Mouse (Mus musculus) myocyte (in vitro differentiated cells): ENCODE data around the gene Palm3. TPM values are rescaled to one million over a fixed set of nuclear protein-coding genes. Genes with fewer than 3 reads are reported as not detected.

Experiments used
- H3K27me3 ChIP-seq: one replicate; pipeline ENCODE4 v1.6.1; 2011; ENCODE audit not compliant: control insufficient read depth, insufficient read depth, insufficient read length
- H3K36me3 ChIP-seq: one replicate; pipeline ENCODE4 v1.6.1; 2011; ENCODE audit not compliant: control insufficient read depth, insufficient read depth
- H3K4me2 ChIP-seq: one replicate; pipeline ENCODE4 v1.6.1; 2011; ENCODE audit warnings: low read depth, control low read depth
- H3K4me3 ChIP-seq: one replicate; pipeline ENCODE4 v1.5.1; 2011; ENCODE audit warnings: mild to moderate bottlenecking, control low read depth, moderate library complexity
- H3K79me2 ChIP-seq: one replicate; pipeline ENCODE4 v1.6.1; 2011; ENCODE audit not compliant: control insufficient read depth, insufficient read depth
- H3ac ChIP-seq: one replicate; pipeline ENCODE4 v1.6.1; 2011; ENCODE audit not compliant: control insufficient read depth, insufficient read length
- CEBPB ChIP-seq: IDR thresholded peaks from 2 replicates; pipeline ENCODE4 v1.6.1; 2011; ENCODE audit warnings: mild to moderate bottlenecking, moderate library complexity; ENCODE audit not compliant: poor library complexity, insufficient read depth, severe bottlenecking
- E2F4 ChIP-seq: IDR thresholded peaks from one replicate; pipeline ENCODE4 v1.6.1; 2011; ENCODE audit warnings: mild to moderate bottlenecking, control low read depth, moderate library complexity; ENCODE audit not compliant: insufficient read depth
- MAX ChIP-seq: IDR thresholded peaks from one replicate; pipeline ENCODE4 v1.6.1; 2011; ENCODE audit warnings: low read depth, mild to moderate bottlenecking, control low read depth
- MYOD1 ChIP-seq, 3 experiments: IDR thresholded peaks; one replicate each; pipeline ENCODE4 v1.6.1; 2011; ENCODE audit warnings: control low read depth in 2 of 3, low read depth in 2 of 3, mild to moderate bottlenecking in 2 of 3, moderate library complexity in 1 of 3; ENCODE audit not compliant: insufficient read length in 2 of 3, control insufficient read depth in 1 of 3
- MYOG ChIP-seq, 3 experiments: IDR thresholded peaks; one replicate each; pipeline ENCODE4 v1.6.1; 2011; ENCODE audit warnings: control low read depth in 2 of 3, low read depth in 2 of 3, mild to moderate bottlenecking in 2 of 3; ENCODE audit not compliant: insufficient read length in 2 of 3, control insufficient read depth in 1 of 3, insufficient read depth in 1 of 3
- POLR2A ChIP-seq: IDR thresholded peaks from one replicate; pipeline ENCODE4 v1.6.1; 2011; ENCODE audit warnings: low read depth, mild to moderate bottlenecking, control low read depth, moderate library complexity; ENCODE audit not compliant: insufficient read length
- POLR2AphosphoS2 ChIP-seq: IDR thresholded peaks from one replicate; pipeline ENCODE4 v1.6.1; 2011; ENCODE audit warnings: low read depth, control low read depth; ENCODE audit not compliant: insufficient read length
- REST ChIP-seq: IDR thresholded peaks from one replicate; pipeline ENCODE4 v1.6.1; 2011; ENCODE audit warnings: mild to moderate bottlenecking, control low read depth, moderate library complexity; ENCODE audit not compliant: insufficient read depth, insufficient read length
- SRF ChIP-seq: IDR thresholded peaks from one replicate; pipeline ENCODE4 v1.6.1; 2011; ENCODE audit warnings: low read depth; ENCODE audit not compliant: control insufficient read depth, insufficient read length
- TCF12 ChIP-seq: IDR thresholded peaks from one replicate; pipeline ENCODE4 v1.6.1; 2011; ENCODE audit warnings: mild to moderate bottlenecking, control low read depth; ENCODE audit not compliant: poor library complexity, insufficient read depth, severe bottlenecking
- TCF3 ChIP-seq: IDR thresholded peaks from one replicate; pipeline ENCODE4 v1.6.1; 2011; ENCODE audit warnings: low read depth, control low read depth; ENCODE audit not compliant: insufficient read length
- USF1 ChIP-seq: IDR thresholded peaks from one replicate; pipeline ENCODE4 v1.6.1; 2011; ENCODE audit warnings: low read depth, mild to moderate bottlenecking, control low read depth, moderate library complexity
- polyA plus RNA-seq: library from polyadenylated mRNA; unstranded; fragments of >200 nt; fragmentation: generic; extraction: Trizol; gene quantifications from one replicate; pipeline ENCODE4 v1.2.1, GENCODE M21; 2012; ENCODE audit warnings: missing spikeins

Gene Palm3
- polyA plus RNA-seq, 1 experiment = 4.9 TPM

DNA sequence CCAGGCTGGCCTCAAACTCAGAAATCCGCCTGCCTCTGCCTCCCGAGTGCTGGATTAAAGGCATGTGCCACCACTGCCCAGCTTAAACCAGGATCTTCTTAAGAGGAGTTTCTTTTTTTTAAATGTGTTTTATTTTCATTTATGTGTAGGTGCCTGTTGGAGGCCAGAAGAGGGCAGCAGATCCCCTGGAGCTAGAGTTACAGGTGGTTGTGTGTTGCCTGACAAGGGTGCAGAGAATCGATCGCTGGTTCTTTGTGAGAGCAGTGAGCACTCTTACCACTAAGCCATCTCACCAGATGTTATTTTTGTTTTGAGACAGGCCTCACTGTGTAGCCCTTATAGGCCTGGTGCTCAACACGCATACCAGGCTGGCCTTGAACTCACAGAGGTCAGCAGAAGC lies 5.4 kb upstream of the Palm3 start:
- H3K79me2 ChIP-seq = no peaks in the 10 kb centered on the region
- H3K4me2 ChIP-seq = no peak overlapping the region
- no peak overlapping the region for H3ac ChIP-seq
- peaks cover 8% of the 10 kb centered on the region for H3K27me3 ChIP-seq
- no peaks in the 10 kb centered on the region for H3K36me3 ChIP-seq
- TF ChIP-seq TCF3 (no peak), E2F4 (no peak), POLR2A (no peak), MYOD1 (IDR thresholded peaks at IDR 0.05; ENCODE audit: control insufficient read depth in 1 of 3, insufficient read length in 2 of 3, low read depth in 2 of 3) (no peak), SRF (no peak), TCF12 (no peak), MYOG (IDR thresholded peaks at IDR 0.05; ENCODE audit: control insufficient read depth in 1 of 3, insufficient read depth in 1 of 3, insufficient read length in 2 of 3, low read depth in 2 of 3) (no peak), REST (no peak), CEBPB (no peak), POLR2AphosphoS2 (no peak), MAX (no peak)
- no peak overlapping the region for H3K4me3 ChIP-seq

DNA sequence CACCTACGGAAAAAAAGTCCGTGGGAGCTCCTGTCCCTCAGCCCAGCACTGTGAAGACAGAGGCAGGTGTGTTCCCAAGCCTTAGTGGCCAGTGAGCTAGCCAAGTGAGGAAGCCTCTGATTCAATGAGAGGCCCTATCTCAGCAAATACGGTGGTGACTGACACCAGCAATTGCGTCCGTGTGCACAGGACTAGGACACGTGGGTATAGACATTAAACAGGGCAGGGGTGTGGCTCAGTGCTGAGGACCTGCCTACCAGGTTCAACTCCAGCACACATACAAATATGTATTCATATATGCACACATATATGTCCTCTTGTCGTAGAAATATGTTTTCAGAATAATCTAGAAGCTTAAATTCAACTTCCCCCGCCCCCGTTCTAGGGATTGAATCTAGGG lies 1.5 kb upstream of the Palm3 start:
- H3K36me3 ChIP-seq = no peaks in the 10 kb centered on the region
- H3ac ChIP-seq = no peak overlapping the region
- no peak overlapping the region for H3K4me2 ChIP-seq
- no peaks in the 10 kb centered on the region for H3K79me2 ChIP-seq
- no peak overlapping the region for H3K4me3 ChIP-seq
- H3K27me3 ChIP-seq = no peaks in the 10 kb centered on the region
- TF ChIP-seq MYOD1 (IDR thresholded peaks at IDR 0.05; ENCODE audit: control insufficient read depth in 1 of 3, insufficient read length in 2 of 3, low read depth in 2 of 3) (peak in 2 of 3 experiments; percentile 14 to 32), POLR2AphosphoS2 (no peak)

DNA sequence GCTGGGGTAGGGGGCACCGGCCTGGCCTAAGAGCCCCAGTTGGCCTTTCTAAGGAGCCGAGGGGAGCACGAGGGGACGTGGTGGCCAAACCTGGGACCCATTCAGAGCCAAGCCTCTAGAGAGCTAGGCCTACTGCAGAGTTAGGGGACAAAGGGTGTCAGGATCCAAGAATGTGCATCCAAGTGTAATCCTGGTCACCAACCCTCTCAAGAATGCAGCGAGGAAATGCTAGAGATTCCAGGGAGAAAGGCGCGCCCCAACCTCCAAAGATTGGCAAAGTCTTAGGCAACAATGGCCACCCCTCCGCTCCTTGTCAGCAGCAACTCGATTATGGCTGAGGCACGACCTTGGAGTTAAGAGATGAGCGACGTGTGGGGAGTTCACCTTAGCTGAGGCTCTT lies 298 bp downstream of the Palm3 start:
- no peaks in the 10 kb centered on the region for H3K27me3 ChIP-seq
- H3K4me3 ChIP-seq = no peak overlapping the region
- H3K36me3 ChIP-seq = no peaks in the 10 kb centered on the region
- H3K79me2 ChIP-seq = no peaks in the 10 kb centered on the region
- TF ChIP-seq TCF12 (no peak), MYOG (IDR thresholded peaks at IDR 0.05; ENCODE audit: control insufficient read depth in 1 of 3, insufficient read depth in 1 of 3, insufficient read length in 2 of 3, low read depth in 2 of 3) (peak in 1 of 3 experiments; percentile 47), CEBPB (peak; percentile 23; the same call in 1 of the 2 replicates), POLR2AphosphoS2 (no peak), SRF (no peak), MAX (no peak), POLR2A (no peak), MYOD1 (IDR thresholded peaks at IDR 0.05; ENCODE audit: control insufficient read depth in 1 of 3, insufficient read length in 2 of 3, low read depth in 2 of 3) (no peak), REST (no peak)
- H3K4me2 ChIP-seq = peak overlapping the region; percentile 65
- H3ac ChIP-seq = no peak overlapping the region

DNA sequence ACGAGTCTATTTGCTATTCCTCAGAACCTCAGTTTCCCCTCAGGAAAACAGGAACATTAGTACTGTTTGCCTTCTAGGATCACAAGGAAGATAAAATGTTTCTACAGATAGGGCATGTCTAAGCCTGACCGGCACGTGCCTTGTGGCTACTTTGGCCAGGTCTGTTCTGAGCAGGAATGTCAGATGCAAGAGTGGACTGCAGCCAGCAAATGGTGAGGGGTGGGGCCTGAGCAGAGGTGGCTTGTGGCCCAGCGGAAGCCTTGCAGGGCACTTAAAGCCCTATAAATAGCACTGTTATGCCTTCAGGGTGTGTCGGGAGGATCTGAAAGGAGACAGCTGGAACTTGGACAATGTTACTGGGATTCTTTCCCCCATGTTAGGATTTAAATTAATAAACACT lies 1.8 kb downstream of the Palm3 start:
- Histone ChIP-seq H3K27me3 (no peaks in the 10 kb centered on the region), H3K79me2 (no peaks in the 10 kb centered on the region), H3K36me3 (no peaks in the 10 kb centered on the region), H3ac (no peak overlapping the region), H3K4me2 (peak overlapping the region; percentile 65), H3K4me3 (no peak overlapping the region)
- TF ChIP-seq USF1 = peak; percentile 50
- TF ChIP-seq CEBPB = no peak
- no peak for TF ChIP-seq REST
- no peak for TF ChIP-seq POLR2A
- TF ChIP-seq TCF12 = peak; percentile 15
- TF ChIP-seq MYOD1 (IDR thresholded peaks at IDR 0.05; ENCODE audit: control insufficient read depth in 1 of 3, insufficient read length in 2 of 3, low read depth in 2 of 3) = peak in 2 of 3 experiments; percentile 41 to 70
- TF ChIP-seq MYOG (IDR thresholded peaks at IDR 0.05; ENCODE audit: control insufficient read depth in 1 of 3, insufficient read depth in 1 of 3, insufficient read length in 2 of 3, low read depth in 2 of 3) = peak; percentile 48 to 85 (median 70)
- TF ChIP-seq SRF = peak; percentile 24
- TF ChIP-seq E2F4 = no peak
- no peak for TF ChIP-seq TCF3
- TF ChIP-seq MAX = no peak
- TF ChIP-seq POLR2AphosphoS2 = no peak

DNA sequence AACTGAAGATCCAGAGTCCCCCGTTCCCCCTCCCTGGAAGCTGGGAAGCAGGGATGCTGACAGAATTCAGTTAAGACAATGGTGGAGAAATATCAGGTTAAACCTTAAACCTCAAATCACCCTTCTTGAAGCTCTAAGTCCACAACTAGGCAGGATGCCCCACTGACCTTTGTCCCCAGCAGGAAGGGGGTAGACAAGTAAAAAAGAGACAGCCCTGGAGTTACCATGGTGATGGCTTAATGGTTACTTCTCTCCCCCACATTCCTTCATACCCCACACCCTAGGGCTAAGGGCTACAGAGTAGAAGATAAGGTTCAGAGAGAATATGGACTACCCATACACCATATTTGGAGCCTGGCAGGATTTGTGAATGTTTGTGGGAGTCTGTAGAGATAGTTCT lies 2.4 kb downstream of the Palm3 start:
- Histone ChIP-seq H3K4me3 (no peak overlapping the region), H3K4me2 (peak overlapping the region; percentile 65), H3K36me3 (no peaks in the 10 kb centered on the region), H3K27me3 (no peaks in the 10 kb centered on the region), H3K79me2 (no peaks in the 10 kb centered on the region), H3ac (no peak overlapping the region)
- TF ChIP-seq MYOD1 (IDR thresholded peaks at IDR 0.05; ENCODE audit: control insufficient read depth in 1 of 3, insufficient read length in 2 of 3, low read depth in 2 of 3) (no peak), TCF3 (no peak), MAX (no peak), E2F4 (no peak), USF1 (no peak), MYOG (IDR thresholded peaks at IDR 0.05; ENCODE audit: control insufficient read depth in 1 of 3, insufficient read depth in 1 of 3, insufficient read length in 2 of 3, low read depth in 2 of 3) (no peak), CEBPB (no peak), TCF12 (no peak), POLR2A (no peak), SRF (no peak), REST (no peak), POLR2AphosphoS2 (no peak)
